Mouse (Mus musculus) thymus, postnatal 36 days (tissue): ENCODE measurements around the gene Ctsa.
"Not testable (repeated sequence)": the region's sequence is repeated elsewhere in the genome, so short reads cannot be mapped to it uniquely, and the experiment has no call there.

ENCODE experiments used
- DNase-seq, 2 experiments: peaks; one replicate each; pipeline ENCODE4 v3.0.0; 2022; ENCODE audit warnings: mixed read lengths in 2 of 2

Gene Ctsa

GRCm38 (mm10) chr2:164832748-164833301 lies at the start of gene Ctsa:
TSS of gene Ctsa (plus strand) at chr2:164832873.
- DNase-seq: peak; percentile 82

- no peak for DNase-seq
Measured at GRCm38 (mm10) chr2:164783926-164784581, 48.6 kb upstream of the Ctsa start.

GRCm38 (mm10) chr2:164784869-164785420 lies 47.7 kb upstream of the Ctsa start:
- DNase-seq: no peak

GRCm38 (mm10) chr2:164785481-164786387 lies 46.9 kb upstream of the Ctsa start, which contains the start of gene Snx21:
TSS of gene Snx21 (plus strand) at chr2:164785823.
- peak; percentile 72 to 74 for DNase-seq

GRCm38 (mm10) chr2:164786388-164786885 lies 46.2 kb upstream of the Ctsa start:
- no peak for DNase-seq

- DNase-seq: no peak
Measured at GRCm38 (mm10) chr2:164787032-164787431, 45.6 kb upstream of the Ctsa start.

GRCm38 (mm10) chr2:164787779-164788178 lies 44.9 kb upstream of the Ctsa start:
- no peak for DNase-seq

- no peak for DNase-seq
Measured at GRCm38 (mm10) chr2:164788411-164788810, 44.3 kb upstream of the Ctsa start.

- DNase-seq: no peak
Measured at GRCm38 (mm10) chr2:164790451-164790850, 42.2 kb upstream of the Ctsa start.

- DNase-seq: no peak
Measured at GRCm38 (mm10) chr2:164791841-164792261, 40.8 kb upstream of the Ctsa start.

GRCm38 (mm10) chr2:164792400-164793190 lies 40.1 kb upstream of the Ctsa start:
- no peak for DNase-seq

- peak; percentile 57 to 62 for DNase-seq
Measured at GRCm38 (mm10) chr2:164793236-164793635, 39.4 kb upstream of the Ctsa start.

GRCm38 (mm10) chr2:164793772-164794171 lies 38.9 kb upstream of the Ctsa start:
- no peak for DNase-seq

GRCm38 (mm10) chr2:164794293-164794692 lies 38.4 kb upstream of the Ctsa start:
- peak; percentile 58 to 59 for DNase-seq

- DNase-seq: no peak
Measured at GRCm38 (mm10) chr2:164795868-164796267, 36.8 kb upstream of the Ctsa start.

GRCm38 (mm10) chr2:164798554-164798953 lies 34.1 kb upstream of the Ctsa start:
- DNase-seq: not testable (repeated sequence)

GRCm38 (mm10) chr2:164800252-164801004 lies 32.2 kb upstream of the Ctsa start:
- DNase-seq: no peak

- DNase-seq: no peak
Measured at GRCm38 (mm10) chr2:164803201-164803920, 29.3 kb upstream of the Ctsa start.

GRCm38 (mm10) chr2:164803921-164804313 lies 28.8 kb upstream of the Ctsa start:
- DNase-seq: no peak

GRCm38 (mm10) chr2:164804533-164805331 lies 27.9 kb upstream of the Ctsa start, which contains the start of the genes Acot8 and Zswim3:
TSS of gene Acot8 (minus strand) at chr2:164804882.
TSS of gene Zswim3 (plus strand) at chr2:164805098.
- peak; percentile 98 to 99 for DNase-seq
